Mouse (Mus musculus): ENCODE results near the gene Ost4. TPM values are rescaled to one million over a fixed set of nuclear protein-coding genes. Genes with fewer than 3 reads are reported as not detected.

The Ost4 gene
- polyA plus RNA-seq, 1 experiment from 2014 or later, result 259 TPM

GRCm38 (mm10) chr5:30927945-30928529 lies 20.4 kb upstream of the Ost4 start:
- Histone ChIP-seq H3K27ac (no peak overlapping the region), H3K9me3 (ENCODE audit: control insufficient read depth, low read length) (no peaks in the 10 kb centered on the region), H3K36me3 (replicated peaks; ENCODE audit: control insufficient read depth, insufficient read depth) (no peaks in the 10 kb centered on the region), H3K27me3 (ENCODE audit: control insufficient read depth, insufficient read depth, low read length) (no peaks in the 10 kb centered on the region), H3K9ac (no peak overlapping the region), H3K4me1 (replicated peaks; ENCODE audit: control insufficient read depth, insufficient read depth, low read length) (no peaks in the 10 kb centered on the region), H3K4me3 (replicated peaks; ENCODE audit: low read length) (no peak overlapping the region), H3K4me2 (replicated peaks) (peak overlapping the region; percentile 32)
- peak; percentile 72 for DNase-seq (ENCODE audit: low spot score)
- peak; percentile 59 for ATAC-seq (ENCODE audit: low FRiP score)
- WGBS, result 41% methylated on average over 7 of the region's 7 CpGs

- Histone ChIP-seq H3K4me1 (replicated peaks; ENCODE audit: control insufficient read depth, insufficient read depth, low read length) (peaks cover 12% of the 10 kb centered on the region), H3K4me3 (replicated peaks; ENCODE audit: low read length) (no peak overlapping the region), H3K27ac (no peak overlapping the region), H3K4me2 (replicated peaks) (no peak overlapping the region), H3K27me3 (ENCODE audit: control insufficient read depth, insufficient read depth, low read length) (no peaks in the 10 kb centered on the region), H3K9me3 (ENCODE audit: control insufficient read depth, low read length) (no peaks in the 10 kb centered on the region), H3K36me3 (replicated peaks; ENCODE audit: control insufficient read depth, insufficient read depth) (no peaks in the 10 kb centered on the region), H3K9ac (no peak overlapping the region)
- ATAC-seq (ENCODE audit: low FRiP score) (no peak), DNase-seq (ENCODE audit: low spot score) (no peak)
- WGBS, result 90% methylated on average over 2 of the region's 2 CpGs
Measured at GRCm38 (mm10) chr5:30926073-30926472, 18.5 kb upstream of the Ost4 start.

- Histone ChIP-seq H3K9ac (no peak overlapping the region), H3K27ac (no peak overlapping the region), H3K4me2 (replicated peaks) (no peak overlapping the region), H3K27me3 (ENCODE audit: control insufficient read depth, insufficient read depth, low read length) (no peaks in the 10 kb centered on the region), H3K36me3 (replicated peaks; ENCODE audit: control insufficient read depth, insufficient read depth) (no peaks in the 10 kb centered on the region), H3K4me3 (replicated peaks; ENCODE audit: low read length) (no peak overlapping the region), H3K4me1 (replicated peaks; ENCODE audit: control insufficient read depth, insufficient read depth, low read length) (peaks cover 12% of the 10 kb centered on the region), H3K9me3 (ENCODE audit: control insufficient read depth, low read length) (no peaks in the 10 kb centered on the region)
- no peak for DNase-seq (ENCODE audit: low spot score)
- 92% methylated on average over 5 of the region's 5 CpGs for WGBS
- no peak for ATAC-seq (ENCODE audit: low FRiP score)
Measured at GRCm38 (mm10) chr5:30925217-30925616, 17.6 kb upstream of the Ost4 start.

GRCm38 (mm10) chr5:30924614-30925013 lies 17.0 kb upstream of the Ost4 start:
- no peaks in the 10 kb centered on the region for H3K9me3 ChIP-seq (ENCODE audit: control insufficient read depth, low read length)
- DNase-seq (ENCODE audit: low spot score) (no peak), ATAC-seq (ENCODE audit: low FRiP score) (no peak)
- 86% methylated on average over 8 of the region's 8 CpGs for WGBS
- H3K4me2 ChIP-seq (replicated peaks), result no peak overlapping the region
- no peak overlapping the region for H3K27ac ChIP-seq
- H3K4me1 ChIP-seq (replicated peaks; ENCODE audit: control insufficient read depth, insufficient read depth, low read length), result peaks cover 12% of the 10 kb centered on the region
- H3K27me3 ChIP-seq (ENCODE audit: control insufficient read depth, insufficient read depth, low read length), result no peaks in the 10 kb centered on the region
- H3K4me3 ChIP-seq (replicated peaks; ENCODE audit: low read length), result no peak overlapping the region
- H3K36me3 ChIP-seq (replicated peaks; ENCODE audit: control insufficient read depth, insufficient read depth), result no peaks in the 10 kb centered on the region
- no peak overlapping the region for H3K9ac ChIP-seq

GRCm38 (mm10) chr5:30923119-30923518 lies 15.5 kb upstream of the Ost4 start:
- H3K27ac ChIP-seq, result no peak overlapping the region
- H3K4me1 ChIP-seq (replicated peaks; ENCODE audit: control insufficient read depth, insufficient read depth, low read length), result peaks cover 12% of the 10 kb centered on the region
- no peaks in the 10 kb centered on the region for H3K9me3 ChIP-seq (ENCODE audit: control insufficient read depth, low read length)
- WGBS, result 85% methylated on average over 6 of the region's 6 CpGs
- no peak for ATAC-seq (ENCODE audit: low FRiP score)
- H3K4me3 ChIP-seq (replicated peaks; ENCODE audit: low read length), result no peak overlapping the region
- H3K4me2 ChIP-seq (replicated peaks), result no peak overlapping the region
- no peak overlapping the region for H3K9ac ChIP-seq
- no peak for DNase-seq (ENCODE audit: low spot score)
- H3K36me3 ChIP-seq (replicated peaks; ENCODE audit: control insufficient read depth, insufficient read depth), result no peaks in the 10 kb centered on the region
- no peaks in the 10 kb centered on the region for H3K27me3 ChIP-seq (ENCODE audit: control insufficient read depth, insufficient read depth, low read length)

GRCm38 (mm10) chr5:30922581-30923041 lies 15.0 kb upstream of the Ost4 start:
- 75% methylated on average over 10 of the region's 10 CpGs for WGBS
- ATAC-seq (ENCODE audit: low FRiP score), result no peak
- Histone ChIP-seq H3K27ac (no peak overlapping the region), H3K27me3 (ENCODE audit: control insufficient read depth, insufficient read depth, low read length) (no peaks in the 10 kb centered on the region), H3K9ac (0 out of 2 replicates have a peak overlapping the region, but pooled peaks have one; percentile 53), H3K4me3 (replicated peaks; ENCODE audit: low read length) (peak overlapping the region; percentile 45; the same call in 1 of the 2 replicates), H3K9me3 (ENCODE audit: control insufficient read depth, low read length) (no peaks in the 10 kb centered on the region), H3K36me3 (replicated peaks; ENCODE audit: control insufficient read depth, insufficient read depth) (no peaks in the 10 kb centered on the region), H3K4me1 (replicated peaks; ENCODE audit: control insufficient read depth, insufficient read depth, low read length) (peaks cover 12% of the 10 kb centered on the region), H3K4me2 (replicated peaks) (peak overlapping the region; percentile 85)
- DNase-seq (ENCODE audit: low spot score), result no peak

GRCm38 (mm10) chr5:30921256-30922033 lies 13.9 kb upstream of the Ost4 start, which contains the start of gene Khk:
Khk (plus strand) TSS chr5:30921431.
- H3K9me3 ChIP-seq (ENCODE audit: control insufficient read depth, low read length), result no peaks in the 10 kb centered on the region
- H3K27me3 ChIP-seq (ENCODE audit: control insufficient read depth, insufficient read depth, low read length), result no peaks in the 10 kb centered on the region
- H3K27ac ChIP-seq, result peak within 1 kb of the TSS; percentile 70; the same call in 1 of the 2 replicates
- WGBS, result under 1% methylated on average over 39 of the region's 40 CpGs
- H3K4me1 ChIP-seq (replicated peaks; ENCODE audit: control insufficient read depth, insufficient read depth, low read length), result peaks cover 12% of the 10 kb centered on the region
- DNase-seq (ENCODE audit: low spot score) (peak; percentile 91), ATAC-seq (ENCODE audit: low FRiP score) (peak; percentile 70)
- peak within 1 kb of the TSS; percentile 85 for H3K4me2 ChIP-seq (replicated peaks)
- no peaks in the 10 kb centered on the region for H3K36me3 ChIP-seq (replicated peaks; ENCODE audit: control insufficient read depth, insufficient read depth)
- peak within 1 kb of the TSS; percentile 45 for H3K4me3 ChIP-seq (replicated peaks; ENCODE audit: low read length)
- peak within 1 kb of the TSS; percentile 53 for H3K9ac ChIP-seq

- H3K4me1 ChIP-seq (replicated peaks; ENCODE audit: control insufficient read depth, insufficient read depth, low read length), result peaks cover 18% of the 10 kb centered on the region
- H3K4me2 ChIP-seq (replicated peaks), result peak overlapping the region; percentile 85; the same call in 1 of the 2 replicates
- no peak overlapping the region for H3K4me3 ChIP-seq (replicated peaks; ENCODE audit: low read length)
- H3K9me3 ChIP-seq (ENCODE audit: control insufficient read depth, low read length), result no peaks in the 10 kb centered on the region
- H3K27me3 ChIP-seq (ENCODE audit: control insufficient read depth, insufficient read depth, low read length), result no peaks in the 10 kb centered on the region
- DNase-seq (ENCODE audit: low spot score) (no peak), ATAC-seq (ENCODE audit: low FRiP score) (peak; percentile 12; the same call in 1 of the 2 replicates)
- 61% methylated on average over 19 of the region's 19 CpGs for WGBS
- H3K27ac ChIP-seq, result no peak overlapping the region
- no peaks in the 10 kb centered on the region for H3K36me3 ChIP-seq (replicated peaks; ENCODE audit: control insufficient read depth, insufficient read depth)
- H3K9ac ChIP-seq, result no peak overlapping the region
Measured at GRCm38 (mm10) chr5:30920621-30921020, 13.0 kb upstream of the Ost4 start.

GRCm38 (mm10) chr5:30919831-30920614 lies 12.4 kb upstream of the Ost4 start:
- no peak overlapping the region for H3K9ac ChIP-seq
- no peaks in the 10 kb centered on the region for H3K9me3 ChIP-seq (ENCODE audit: control insufficient read depth, low read length)
- peaks cover 23% of the 10 kb centered on the region for H3K4me1 ChIP-seq (replicated peaks; ENCODE audit: control insufficient read depth, insufficient read depth, low read length)
- H3K36me3 ChIP-seq (replicated peaks; ENCODE audit: control insufficient read depth, insufficient read depth), result no peaks in the 10 kb centered on the region
- WGBS, result 74% methylated on average over 11 of the region's 11 CpGs
- no peak overlapping the region for H3K4me3 ChIP-seq (replicated peaks; ENCODE audit: low read length)
- H3K4me2 ChIP-seq (replicated peaks), result no peak overlapping the region
- no peaks in the 10 kb centered on the region for H3K27me3 ChIP-seq (ENCODE audit: control insufficient read depth, insufficient read depth, low read length)
- H3K27ac ChIP-seq, result no peak overlapping the region
- ATAC-seq (ENCODE audit: low FRiP score) (no peak), DNase-seq (ENCODE audit: low spot score) (no peak)

All from hindbrain, embryonic 14.5 days (tissue).